Mouse (Mus musculus): ENCODE measurements around the gene Calm2.

The Calm2 gene

GRCm38 (mm10) chr17:87403462-87403861, 43.3 kb downstream of the Calm2 start:
- DNase-seq (ENCODE audit: low spot score in 2 of 2): no peak

GRCm38 (mm10) chr17:87402444-87402843, 44.3 kb downstream of the Calm2 start:
- no peak for DNase-seq (ENCODE audit: low spot score in 2 of 2)

- no peak for DNase-seq (ENCODE audit: low spot score in 2 of 2)
These were observed 49.6 kb downstream of the Calm2 start for GRCm38 (mm10) chr17:87397088-87397487.

DNA sequence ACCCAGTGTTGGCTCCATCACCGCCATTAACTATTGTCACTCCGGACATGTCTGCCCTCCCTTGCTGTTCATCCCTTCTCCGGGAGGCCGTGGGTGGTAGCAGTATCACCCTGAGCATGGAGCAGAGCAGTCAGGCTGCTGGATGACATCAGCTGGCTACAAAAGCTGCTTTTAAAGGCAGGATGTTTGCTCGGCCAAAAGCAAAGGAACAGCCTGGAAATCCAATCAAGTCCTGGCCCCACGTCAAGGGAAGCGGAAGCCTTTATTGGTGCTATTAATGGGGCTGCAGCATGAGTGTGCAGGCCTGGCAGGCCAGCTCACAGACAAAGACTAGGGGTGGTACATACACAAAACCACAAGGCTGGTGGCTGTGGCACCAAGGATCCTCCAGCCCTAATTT, 55.5 kb downstream of the Calm2 start:
- DNase-seq (ENCODE audit: low spot score in 2 of 2): no peak

DNA sequence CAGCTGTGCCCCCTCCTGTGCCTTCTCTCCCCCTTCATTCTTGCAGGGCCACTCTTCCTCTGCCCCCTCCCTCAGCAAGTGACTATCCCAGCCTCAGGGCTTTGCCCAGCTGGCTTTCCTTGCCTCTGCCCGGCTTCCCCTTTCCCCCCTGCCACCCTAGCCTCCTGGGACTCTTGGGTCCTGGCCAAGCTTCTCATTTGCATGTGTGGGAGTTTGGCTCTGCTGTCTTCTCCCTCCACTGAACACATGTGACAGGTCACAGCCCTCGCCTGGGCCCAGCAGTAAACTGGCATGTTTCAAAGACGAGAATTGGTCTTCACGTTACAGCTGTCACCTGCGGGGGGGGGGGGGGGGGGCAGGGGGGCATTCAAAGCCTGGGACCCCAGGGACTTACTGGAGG, 59.7 kb downstream of the Calm2 start:
- peak; percentile 24 to 28 for DNase-seq (ENCODE audit: low spot score in 2 of 2)

GRCm38 (mm10) chr17:87385835-87386234, 60.9 kb downstream of the Calm2 start:
- no peak for DNase-seq (ENCODE audit: low spot score in 2 of 2)
